Mouse (Mus musculus): Measurements from ENCODE around the gene Nedd9. TPM values are rescaled to one million over a fixed set of nuclear protein-coding genes. Genes with fewer than 3 reads are reported as not detected.
"Not testable (repeated sequence)": the region's sequence is repeated elsewhere in the genome, so short reads cannot be mapped to it uniquely, and the experiment has no call there.

The Nedd9 gene
- polyA plus RNA-seq, 1 experiment: 30.1 TPM

GRCm38 (mm10) chr13:41298996-41299395 is 188.2 kb downstream of the Nedd9 start:
- DNase-seq (ENCODE audit: low read depth): no peak

GRCm38 (mm10) chr13:41298533-41298932 is 188.6 kb downstream of the Nedd9 start:
- DNase-seq (ENCODE audit: low read depth): no peak

DNA sequence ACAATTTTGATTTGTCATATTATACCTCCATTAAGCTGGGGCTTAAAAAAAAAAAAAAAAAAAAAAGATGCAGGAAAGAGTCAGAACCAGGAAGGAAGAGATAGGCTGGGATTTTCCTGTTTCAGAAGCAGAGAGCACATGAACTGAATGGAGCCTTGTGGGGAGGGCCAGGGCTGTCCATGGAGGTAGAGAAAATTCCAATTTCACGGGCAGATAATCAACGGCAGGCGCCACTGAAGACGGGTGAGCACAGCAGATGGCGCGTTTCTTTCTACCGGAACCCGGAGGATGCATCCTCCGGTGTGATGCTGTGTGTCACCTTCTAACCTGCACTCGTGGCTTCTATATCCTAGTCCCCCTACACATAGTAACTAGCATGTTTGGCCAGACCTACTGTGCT is 190.8 kb downstream of the Nedd9 start:
- no peak for DNase-seq (ENCODE audit: low read depth)

GRCm38 (mm10) chr13:41295886-41296285 is 191.3 kb downstream of the Nedd9 start:
- no peak for DNase-seq (ENCODE audit: low read depth)

DNA sequence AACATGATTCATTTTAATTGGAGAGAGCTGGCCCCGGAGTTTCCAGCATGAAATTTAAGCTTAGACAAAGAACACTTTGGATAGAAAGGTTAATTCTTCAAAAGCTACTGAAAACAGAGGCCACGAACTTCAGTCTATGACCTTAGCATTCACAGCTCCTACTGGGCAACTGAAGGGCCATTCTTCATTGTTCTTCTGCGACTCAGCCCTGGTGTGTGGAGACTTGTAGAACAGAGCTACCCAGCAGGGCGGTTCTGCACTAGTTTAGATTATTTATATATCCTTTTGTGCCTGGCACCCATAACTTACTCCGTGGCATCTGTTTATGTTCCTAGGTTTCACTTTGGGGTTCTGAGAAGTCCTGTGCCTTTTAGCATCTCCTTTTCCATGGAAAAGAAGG is 193.6 kb downstream of the Nedd9 start:
- DNase-seq (ENCODE audit: low read depth): no peak

- no peak for DNase-seq (ENCODE audit: low read depth)
These were observed 195.6 kb downstream of the Nedd9 start for GRCm38 (mm10) chr13:41291466-41291974.

DNA sequence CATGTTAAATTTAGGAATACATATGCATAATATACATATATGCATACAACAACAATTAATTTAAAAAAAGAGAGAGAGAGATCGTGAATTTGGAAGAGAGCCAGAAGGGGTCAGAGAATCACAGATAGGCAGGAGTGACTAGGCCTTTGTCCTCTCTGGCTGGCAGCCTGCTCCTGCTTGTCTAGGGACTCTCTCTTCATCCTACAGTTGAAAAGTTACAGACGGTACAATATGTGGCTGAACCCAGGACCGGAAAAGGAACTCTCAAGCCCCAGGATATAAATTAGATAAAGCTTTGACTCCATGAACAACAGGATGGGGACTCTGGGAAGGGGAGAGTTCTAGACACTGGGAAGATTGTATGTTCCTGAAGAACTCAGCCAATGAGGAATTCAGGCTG is 200.9 kb downstream of the Nedd9 start:
- DNase-seq (ENCODE audit: low read depth): no peak

DNA sequence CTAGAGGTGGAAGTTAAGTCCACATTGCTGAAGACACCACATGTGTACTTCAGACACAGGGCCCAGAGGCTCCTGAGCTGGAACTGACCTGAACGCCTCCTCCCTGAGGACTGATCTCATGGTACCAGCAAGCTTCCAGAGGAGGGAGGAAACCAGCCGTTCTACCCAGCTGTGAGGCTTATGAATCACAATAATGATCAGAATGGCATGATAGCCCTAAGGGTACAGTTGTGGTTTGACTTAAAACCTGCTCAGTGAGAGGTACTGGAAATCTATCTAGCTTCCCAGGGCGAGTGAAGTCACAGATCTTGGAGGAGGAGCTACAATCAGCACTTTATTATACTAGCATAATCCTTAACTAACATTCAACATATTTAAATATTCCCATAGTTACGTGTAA is 201.7 kb downstream of the Nedd9 start:
- no peak for DNase-seq (ENCODE audit: low read depth)

DNA sequence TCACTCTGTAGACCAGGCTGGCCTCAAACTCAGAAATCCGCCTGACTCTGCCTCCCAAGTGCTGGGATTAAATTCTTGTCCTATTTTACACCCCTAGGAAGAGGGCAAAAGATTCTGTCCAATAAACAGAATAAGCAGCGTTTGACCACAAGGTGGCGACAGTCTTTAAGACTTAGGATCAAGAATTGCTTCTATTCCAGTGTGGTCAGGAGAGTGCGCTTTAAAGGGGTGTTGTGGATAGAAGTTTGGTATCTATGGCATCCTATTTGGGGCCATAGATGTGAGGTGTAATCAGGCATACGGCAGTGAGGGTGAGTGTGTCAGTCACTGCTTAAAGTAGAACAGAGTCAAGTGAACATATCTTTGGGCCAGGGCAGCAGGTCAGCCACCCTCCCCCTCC is 203.9 kb downstream of the Nedd9 start:
- DNase-seq (ENCODE audit: low read depth): no peak

- DNase-seq (ENCODE audit: low read depth): no peak
These were observed 206.5 kb downstream of the Nedd9 start for GRCm38 (mm10) chr13:41280696-41281095.

GRCm38 (mm10) chr13:41273927-41274650 is 213.1 kb downstream of the Nedd9 start, which contains the start of gene Gm17364:
Gm17364 (minus strand) TSS chr13:41273977.
- DNase-seq (ENCODE audit: low read depth): no peak

DNA sequence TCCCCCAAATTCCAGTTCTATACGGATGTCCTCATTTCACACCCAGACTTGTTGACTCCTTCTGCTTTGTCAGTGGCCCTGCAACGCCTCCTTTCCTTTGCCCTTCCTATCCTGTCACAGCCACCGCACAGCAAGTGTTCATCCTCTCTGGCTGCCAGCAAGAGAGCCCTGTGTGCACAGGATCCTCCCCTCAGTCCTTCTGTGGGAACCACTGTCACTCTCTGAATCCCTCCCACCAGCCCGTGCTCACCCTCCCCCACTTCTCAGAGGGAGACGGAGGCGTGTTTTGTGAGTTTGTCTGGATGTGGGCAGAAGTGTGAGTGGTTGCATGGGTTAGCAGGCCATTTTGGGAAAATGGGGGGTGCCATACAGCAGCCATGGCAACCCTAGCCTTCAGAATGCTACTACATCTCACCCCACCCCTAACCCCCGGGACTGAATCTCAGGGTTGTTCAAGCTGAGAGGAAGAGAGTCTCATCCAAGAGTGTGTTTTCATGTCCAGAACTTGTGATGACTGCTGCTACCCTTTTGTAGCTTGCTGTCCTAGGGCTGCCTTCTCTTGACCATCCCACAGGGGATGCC is 219.2 kb downstream of the Nedd9 start:
- DNase-seq (ENCODE audit: low read depth): no peak

- no peak for DNase-seq (ENCODE audit: low read depth)
These were observed 223.7 kb downstream of the Nedd9 start for GRCm38 (mm10) chr13:41263304-41264006.

DNA sequence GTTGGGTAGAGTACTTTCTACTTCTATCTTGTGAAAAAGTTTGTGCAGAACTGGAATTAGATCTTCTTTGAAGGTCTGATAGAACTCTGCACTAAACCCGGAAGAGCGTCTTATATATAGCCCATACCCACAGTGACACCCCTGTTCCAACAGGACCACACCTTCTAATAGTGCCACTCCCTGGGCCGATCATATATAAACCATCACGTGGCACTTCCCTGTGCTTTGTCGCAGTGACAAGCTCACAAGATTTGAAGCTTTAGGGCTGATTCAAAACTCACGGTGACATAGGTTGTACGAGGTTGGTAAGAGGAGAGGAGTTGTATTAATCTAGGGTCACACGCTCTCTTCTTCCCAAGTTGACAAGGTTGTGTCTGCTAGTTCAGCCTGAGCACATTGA is 225.5 kb downstream of the Nedd9 start:
- not testable (repeated sequence) for DNase-seq (ENCODE audit: low read depth)

Other genes starting within 250 kb of the Nedd9 start
- 4.1 and 4.9 TPM in 2 replicates for gene Smim13, start 237.5 kb downstream of the Nedd9 start, polyA plus RNA-seq (2012; rRNA removed)
- not detected in 2 replicates for gene Gm17364, start 213.4 kb downstream of the Nedd9 start, polyA plus RNA-seq (2012; rRNA removed)
- 3.8 and 6.5 TPM in 2 replicates for gene Tmem170b, start 118.5 kb upstream of the Nedd9 start, polyA plus RNA-seq (2012; rRNA removed)

Measured in gonadal fat pad, adult 2 months (tissue).